Mouse (Mus musculus) heart, adult 2 months (tissue): Measurements from ENCODE around the gene Tmem35b. TPM values are rescaled to one million over a fixed set of nuclear protein-coding genes. Genes with fewer than 3 reads are reported as not detected.
"Not testable (repeated sequence)": the region's sequence is repeated elsewhere in the genome, so short reads cannot be mapped to it uniquely, and the experiment has no call there.

Experiments used
- DNase-seq, 2 experiments: peaks; one replicate each; pipeline ENCODE4 v3.0.0; 2021
- H3K27ac ChIP-seq: fragments of 200-600 bp; 2 replicates; pipeline ENCODE4 v1.8.1; 2022
- H3K27me3 ChIP-seq: fragments of 200-500 bp; 2 replicates; pipeline ENCODE4 v1.6.1; 2012; ENCODE audit warnings: mild to moderate bottlenecking, low read length, inconsistent platforms, mixed read lengths; ENCODE audit not compliant: control insufficient read depth, insufficient read depth
- H3K36me3 ChIP-seq: fragments of 200-500 bp; 2 replicates; pipeline ENCODE4 v1.6.1; 2012; ENCODE audit warnings: low read length, inconsistent platforms; ENCODE audit not compliant: control insufficient read depth, insufficient read depth
- H3K4me1 ChIP-seq: fragments of 200-500 bp; 2 replicates; pipeline ENCODE4 v1.6.1; 2011; ENCODE audit warnings: low read length; ENCODE audit not compliant: control insufficient read depth, insufficient read depth
- H3K4me3 ChIP-seq: fragments of 200-600 bp; 2 replicates; pipeline ENCODE4 v1.8.1; 2022
- H3K79me2 ChIP-seq: fragments of 200-500 bp; replicated peaks from 2 replicates; pipeline ENCODE4 v1.6.1; 2012; ENCODE audit warnings: mild to moderate bottlenecking, inconsistent platforms, low read length, moderate library complexity, mixed read lengths; ENCODE audit not compliant: control insufficient read depth, insufficient read depth
- H3K9ac ChIP-seq: fragments of 200-500 bp; 2 replicates; pipeline ENCODE4 v1.6.1; 2012; ENCODE audit warnings: low read depth, mild to moderate bottlenecking, control low read depth, inconsistent platforms, low read length, mixed read lengths
- CTCF ChIP-seq: fragments of 200-600 bp; IDR thresholded peaks from 2 replicates; pipeline ENCODE4 v1.8.1; 2022; ENCODE audit warnings: antibody characterized with exemption, mild to moderate bottlenecking, moderate library complexity
- EP300 ChIP-seq: fragments of 200-500 bp; IDR thresholded peaks from 2 replicates; pipeline ENCODE4 v1.6.1; 2011; ENCODE audit warnings: low read depth, low read length, control low read depth; ENCODE audit not compliant: insufficient read depth
- POLR2A ChIP-seq: fragments of 200-500 bp; IDR thresholded peaks from 2 replicates; pipeline ENCODE4 v1.6.1; 2011; ENCODE audit warnings: mild to moderate bottlenecking, low read depth, low read length, control low read depth; ENCODE audit not compliant: insufficient read depth
- WGBS: fragments of 180-500 bp; shearing (Covaris S2); methylation state at CpG from one replicate; pipeline ENCODE4 v1.1.7; 2018; 5-methylcytosine and 5-hydroxymethylcytosine counted together
- intact Hi-C: fragments of 180-260 bp; cut with DNase I; formaldehyde crosslinking; loops from one replicate; pipeline ENCODE4 v1.15.1; 2025
- polyA plus RNA-seq: library from polyadenylated mRNA; depleted of rRNA; stranded (reverse); fragments of >200 nt; gene quantifications from 2 replicates; pipeline ENCODE4 v1.2.3, GENCODE M21; 2012
- total RNA-seq, 2 experiments: library from RNA; stranded (reverse); gene quantifications; 2 replicates each; pipeline ENCODE4 v1.2.3; 2021

The Tmem35b gene
- total and polyA plus RNA-seq, 3 experiments, result 1.4 to 5.6 (median 2.0) TPM

GRCm38 (mm10) chr4:127091188-127091587 lies 32.3 kb upstream of the Tmem35b start:
- intact Hi-C loops, result no loop called here
- Histone ChIP-seq H3K4me1 (no peaks in the 10 kb centered on the region), H3K9ac (no peak overlapping the region), H3K27ac (no peak overlapping the region), H3K27me3 (no peaks in the 10 kb centered on the region), H3K36me3 (no peaks in the 10 kb centered on the region), H3K79me2 (no peaks in the 10 kb centered on the region), H3K4me3 (no peak overlapping the region)
- WGBS, result 96% methylated on average over 1 of the region's 1 CpGs
- no peak for DNase-seq
- TF ChIP-seq POLR2A (no peak), CTCF (no peak), EP300 (no peak)

- Histone ChIP-seq H3K79me2 (no peaks in the 10 kb centered on the region), H3K27ac (no peak overlapping the region), H3K36me3 (no peaks in the 10 kb centered on the region), H3K27me3 (no peaks in the 10 kb centered on the region), H3K9ac (no peak overlapping the region), H3K4me3 (no peak overlapping the region), H3K4me1 (no peaks in the 10 kb centered on the region)
- no peak for DNase-seq
- intact Hi-C loops, result no loop called here
- 84% methylated on average over 4 of the region's 4 CpGs for WGBS
- TF ChIP-seq POLR2A (no peak), CTCF (no peak), EP300 (no peak)
Measured at GRCm38 (mm10) chr4:127095090-127095489, 28.4 kb upstream of the Tmem35b start.

- H3K9ac ChIP-seq, H3K36me3 ChIP-seq, H3K27me3 ChIP-seq, intact Hi-C loops, DNase-seq, H3K27ac ChIP-seq, H3K4me1 ChIP-seq, H3K4me3 ChIP-seq, H3K79me2 ChIP-seq: not testable (repeated sequence)
- WGBS, result 94% methylated on average over 1 of the region's 2 CpGs
Measured at GRCm38 (mm10) chr4:127099552-127099951, 23.9 kb upstream of the Tmem35b start.

GRCm38 (mm10) chr4:127107566-127107965 lies 15.9 kb upstream of the Tmem35b start:
- intact Hi-C loops, result no loop called here
- H3K79me2 ChIP-seq, result no peaks in the 10 kb centered on the region
- no peaks in the 10 kb centered on the region for H3K27me3 ChIP-seq
- H3K27ac ChIP-seq, result no peak overlapping the region
- H3K36me3 ChIP-seq, result no peaks in the 10 kb centered on the region
- no peak overlapping the region for H3K9ac ChIP-seq
- H3K4me1 ChIP-seq, result no peaks in the 10 kb centered on the region
- 94% methylated on average over 4 of the region's 4 CpGs for WGBS
- no peak for TF ChIP-seq POLR2A
- no peak for TF ChIP-seq EP300
- no peak for TF ChIP-seq CTCF
- no peak overlapping the region for H3K4me3 ChIP-seq
- no peak for DNase-seq

- Histone ChIP-seq H3K79me2 (no peaks in the 10 kb centered on the region), H3K4me1 (no peaks in the 10 kb centered on the region), H3K4me3 (no peak overlapping the region), H3K9ac (no peak overlapping the region), H3K27me3 (no peaks in the 10 kb centered on the region), H3K27ac (no peak overlapping the region), H3K36me3 (no peaks in the 10 kb centered on the region; the same call in 1 of the 2 replicates)
- TF ChIP-seq EP300, result no peak
- no peak for TF ChIP-seq POLR2A
- no peak for TF ChIP-seq CTCF
- no peak for DNase-seq
- WGBS, result 70% methylated on average over 4 of the region's 4 CpGs
- intact Hi-C loops, result no loop called here
Measured at GRCm38 (mm10) chr4:127110570-127110969, 12.9 kb upstream of the Tmem35b start.

- Histone ChIP-seq H3K27ac (no peak overlapping the region), H3K79me2 (no peaks in the 10 kb centered on the region), H3K36me3 (no peaks in the 10 kb centered on the region), H3K9ac (no peak overlapping the region), H3K4me1 (no peaks in the 10 kb centered on the region), H3K27me3 (no peaks in the 10 kb centered on the region), H3K4me3 (no peak overlapping the region)
- TF ChIP-seq CTCF (no peak), EP300 (no peak), POLR2A (no peak)
- intact Hi-C loops, result no loop called here
- no peak for DNase-seq
- 76% methylated on average over 1 of the region's 1 CpGs for WGBS
Measured at GRCm38 (mm10) chr4:127124331-127124730, 840 bp downstream of the Tmem35b start.
